Mouse (Mus musculus): ENCODE data around the gene Cldn34c2.
"Not testable (repeated sequence)": the region's sequence is repeated elsewhere in the genome, so short reads cannot be mapped to it uniquely, and the experiment has no call there.

The Cldn34c2 gene

GRCm38 (mm10) chrX:123581400-123581799 lies at the start of gene Cldn34c2:
TSS of gene Cldn34c2 (plus strand) at chrX:123581700.
- not testable (repeated sequence) for DNase-seq (ENCODE audit: low spot score)

GRCm38 (mm10) chrX:123551378-123551777 lies 30.1 kb upstream of the Cldn34c2 start:
- not testable (repeated sequence) for DNase-seq (ENCODE audit: low spot score)

DNA sequence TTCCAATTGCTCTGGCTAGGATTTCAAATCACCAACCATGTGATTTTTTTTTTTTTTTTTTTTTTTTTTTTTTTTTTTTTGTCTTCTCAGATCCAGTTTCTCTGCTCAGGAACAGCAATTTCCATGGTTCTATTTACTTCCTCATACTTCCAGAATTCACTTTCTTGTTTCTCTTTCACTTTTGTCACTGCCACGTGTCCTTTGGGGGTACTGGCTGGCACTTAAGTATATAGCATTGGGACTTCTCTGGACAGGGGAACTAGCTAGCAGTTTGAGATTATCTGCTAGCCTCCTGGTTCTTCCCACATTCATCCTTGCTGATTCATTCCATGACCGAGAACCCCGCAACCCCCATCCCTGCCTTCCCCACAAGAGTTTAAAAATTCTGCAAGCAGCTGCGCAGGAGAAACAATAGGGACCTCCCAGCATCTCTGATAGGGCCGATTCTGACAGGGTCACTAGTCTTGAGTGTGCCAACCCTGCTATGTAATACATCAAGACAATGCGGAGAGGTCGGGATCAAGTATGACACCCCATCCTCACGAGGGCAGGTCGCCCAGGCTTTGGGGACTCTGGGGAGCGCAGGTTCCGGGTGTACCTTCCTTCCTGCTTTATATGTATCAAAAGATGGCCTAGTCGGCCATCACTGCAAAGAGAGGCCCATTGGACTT lies 30.8 kb downstream of the Cldn34c2 start:
- not testable (repeated sequence) for DNase-seq (ENCODE audit: low spot score)

Measured in ovary, postnatal 14 days (tissue).